Mouse (Mus musculus): Measurements from ENCODE around the gene Polr3h. TPM values are rescaled to one million over a fixed set of nuclear protein-coding genes. Genes with fewer than 3 reads are reported as not detected.

Polr3h gene
- total and polyA plus RNA-seq, 2 experiments from 2014 or later = 49.5 to 77.0 TPM

DNA sequence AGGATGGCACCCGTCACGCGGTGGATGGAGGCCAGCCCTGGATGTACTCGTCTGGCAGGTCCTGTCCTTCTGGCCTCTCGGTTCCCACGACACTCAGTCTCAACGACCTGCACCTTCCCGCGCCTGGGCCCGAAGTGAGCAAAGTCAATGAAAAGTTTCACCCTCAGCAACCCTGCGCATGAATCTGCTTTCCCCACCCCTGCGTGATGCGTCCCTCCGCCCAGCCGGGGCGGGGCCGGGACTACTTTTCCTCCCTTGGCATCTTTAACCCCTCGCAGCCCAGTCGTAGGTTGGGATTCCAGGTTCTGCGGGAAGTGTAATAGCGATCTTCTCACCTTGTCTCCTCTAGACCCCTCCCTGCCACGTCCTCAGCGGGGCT lies 67.9 kb downstream of the Polr3h start:
- ATAC-seq (ENCODE audit: low FRiP score) (peak; percentile 3; the same call in 1 of the 2 replicates), DNase-seq (ENCODE audit: low spot score) (peak; percentile 95)
- peaks cover 4% of the 10 kb centered on the region; the same call in 1 of the 2 replicates for H3K4me1 ChIP-seq (ENCODE audit: insufficient read depth, low read length)
- peak overlapping the region; percentile 61 for H3K9ac ChIP-seq (replicated peaks; ENCODE audit: low read length, poor library complexity, severe bottlenecking)
- peak overlapping the region; percentile 91 for H3K27ac ChIP-seq (ENCODE audit: low read depth, low read length)
- no peaks in the 10 kb centered on the region for H3K9me3 ChIP-seq (ENCODE audit: low read length)
- WGBS = under 1% methylated on average over 23 of the region's 23 CpGs
- no peak for TF ChIP-seq CTCF (IDR thresholded peaks at IDR 0.05)
- peak overlapping the region; percentile 51 for H3K4me3 ChIP-seq (ENCODE audit: low read depth, low read length)
- H3K4me2 ChIP-seq (ENCODE audit: low read depth, low read length, poor library complexity, severe bottlenecking) = peak overlapping the region; percentile 92
- H3K27me3 ChIP-seq (ENCODE audit: insufficient read depth, low read length) = no peaks in the 10 kb centered on the region
- H3K36me3 ChIP-seq (ENCODE audit: insufficient read depth, low read length) = no peaks in the 10 kb centered on the region

DNA sequence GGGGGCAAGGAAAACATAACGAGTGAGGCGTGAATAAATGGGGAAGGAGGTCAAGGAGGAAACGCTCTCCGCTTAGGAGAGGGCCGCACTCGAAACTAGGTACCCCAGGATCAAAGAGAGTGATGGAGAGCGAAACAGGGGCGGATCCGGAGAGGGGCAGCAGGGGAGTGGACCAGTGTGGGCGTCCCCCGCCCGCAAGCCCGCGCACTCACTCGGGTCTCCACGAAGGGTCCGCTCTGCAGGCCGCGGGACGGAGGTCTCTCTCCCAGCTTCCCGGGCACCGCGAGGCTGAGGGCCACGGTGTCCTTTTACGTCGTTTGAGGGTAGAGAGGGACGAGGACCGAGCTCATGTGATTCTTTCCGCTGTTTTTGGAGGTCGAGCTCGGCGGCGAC lies 68.3 kb downstream of the Polr3h start:
- Histone ChIP-seq H3K27ac (ENCODE audit: low read depth, low read length) (peak overlapping the region; percentile 62), H3K27me3 (ENCODE audit: insufficient read depth, low read length) (no peaks in the 10 kb centered on the region), H3K9me3 (ENCODE audit: low read length) (no peaks in the 10 kb centered on the region), H3K4me1 (ENCODE audit: insufficient read depth, low read length) (peaks cover 4% of the 10 kb centered on the region; the same call in 1 of the 2 replicates), H3K36me3 (ENCODE audit: insufficient read depth, low read length) (no peaks in the 10 kb centered on the region), H3K4me3 (ENCODE audit: low read depth, low read length) (peak overlapping the region; percentile 51), H3K4me2 (ENCODE audit: low read depth, low read length, poor library complexity, severe bottlenecking) (peak overlapping the region; percentile 92), H3K9ac (replicated peaks; ENCODE audit: low read length, poor library complexity, severe bottlenecking) (peak overlapping the region; percentile 61)
- ATAC-seq (ENCODE audit: low FRiP score) (0 out of 2 replicates have a peak, but pooled peaks have one; percentile 5), DNase-seq (ENCODE audit: low spot score) (no peak)
- under 1% methylated on average over 33 of the region's 33 CpGs for WGBS
- TF ChIP-seq CTCF (IDR thresholded peaks at IDR 0.05) = no peak

DNA sequence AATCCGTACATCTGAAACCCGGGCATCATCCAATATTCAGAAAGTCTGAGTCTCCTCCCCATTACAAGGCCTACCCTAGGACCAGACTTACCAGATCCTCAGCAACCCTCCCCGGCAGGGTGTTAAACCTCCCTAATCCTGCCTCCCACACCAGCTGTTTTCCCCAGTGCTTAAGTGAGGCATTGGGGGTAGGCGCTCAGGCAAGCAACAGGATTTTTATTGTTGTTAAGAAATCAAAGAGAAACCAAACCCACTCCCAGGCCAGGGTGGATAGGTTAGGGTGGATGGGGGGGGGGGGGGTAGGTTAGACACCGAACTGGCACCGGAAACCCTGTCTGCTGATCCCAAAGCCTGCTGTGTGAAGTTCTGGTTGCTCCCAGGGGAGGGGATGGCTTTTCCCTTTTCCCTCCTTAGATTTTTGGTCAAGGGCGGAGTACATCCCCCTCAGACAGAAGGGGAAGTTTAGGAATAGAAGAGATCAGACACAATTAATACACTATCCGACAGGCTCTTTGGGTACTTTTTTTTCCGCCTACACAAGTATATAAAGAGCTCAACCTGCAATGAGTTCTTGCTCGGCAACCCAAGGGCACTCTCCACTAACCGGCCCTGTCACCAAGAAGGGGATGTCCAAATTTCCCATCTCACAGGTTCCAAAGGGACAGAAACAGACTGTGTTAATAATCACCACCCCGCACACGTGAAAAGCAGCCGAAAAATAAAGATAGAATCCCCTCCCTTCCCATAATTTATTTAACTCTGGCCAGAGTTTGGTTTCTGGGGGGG lies 68.9 kb downstream of the Polr3h start:
- WGBS = 2% methylated on average over 14 of the region's 14 CpGs
- TF ChIP-seq CTCF (IDR thresholded peaks at IDR 0.05) = no peak
- Histone ChIP-seq H3K4me3 (ENCODE audit: low read depth, low read length) (peak overlapping the region; percentile 51), H3K27me3 (ENCODE audit: insufficient read depth, low read length) (no peaks in the 10 kb centered on the region), H3K9me3 (ENCODE audit: low read length) (no peaks in the 10 kb centered on the region), H3K9ac (replicated peaks; ENCODE audit: low read length, poor library complexity, severe bottlenecking) (peak overlapping the region; percentile 61), H3K27ac (ENCODE audit: low read depth, low read length) (peak overlapping the region; percentile 62; the same call in 1 of the 2 replicates), H3K36me3 (ENCODE audit: insufficient read depth, low read length) (no peaks in the 10 kb centered on the region; the same call in 1 of the 2 replicates), H3K4me2 (ENCODE audit: low read depth, low read length, poor library complexity, severe bottlenecking) (peak overlapping the region; percentile 92), H3K4me1 (ENCODE audit: insufficient read depth, low read length) (peaks cover 4% of the 10 kb centered on the region; the same call in 1 of the 2 replicates)
- ATAC-seq (ENCODE audit: low FRiP score) = no peak
- DNase-seq (ENCODE audit: low spot score) = no peak

- WGBS = under 1% methylated on average over 28 of the region's 28 CpGs
- TF ChIP-seq CTCF (IDR thresholded peaks at IDR 0.05) = no peak
- Histone ChIP-seq H3K9ac (replicated peaks; ENCODE audit: low read length, poor library complexity, severe bottlenecking) (peak overlapping the region; percentile 67), H3K4me3 (ENCODE audit: low read depth, low read length) (peak overlapping the region; percentile 51), H3K4me1 (ENCODE audit: insufficient read depth, low read length) (peaks cover 4% of the 10 kb centered on the region; the same call in 1 of the 2 replicates), H3K4me2 (ENCODE audit: low read depth, low read length, poor library complexity, severe bottlenecking) (peak overlapping the region; percentile 92), H3K36me3 (ENCODE audit: insufficient read depth, low read length) (peaks cover 6% of the 10 kb centered on the region), H3K27ac (ENCODE audit: low read depth, low read length) (peak overlapping the region; percentile 62), H3K27me3 (ENCODE audit: insufficient read depth, low read length) (no peaks in the 10 kb centered on the region), H3K9me3 (ENCODE audit: low read length) (no peaks in the 10 kb centered on the region)
- ATAC-seq (ENCODE audit: low FRiP score) = peak; percentile 78
- DNase-seq (ENCODE audit: low spot score) = peak; percentile 97
Measured at GRCm38 (mm10) chr15:81856030-81856790, 69.8 kb downstream of the Polr3h start.

DNA sequence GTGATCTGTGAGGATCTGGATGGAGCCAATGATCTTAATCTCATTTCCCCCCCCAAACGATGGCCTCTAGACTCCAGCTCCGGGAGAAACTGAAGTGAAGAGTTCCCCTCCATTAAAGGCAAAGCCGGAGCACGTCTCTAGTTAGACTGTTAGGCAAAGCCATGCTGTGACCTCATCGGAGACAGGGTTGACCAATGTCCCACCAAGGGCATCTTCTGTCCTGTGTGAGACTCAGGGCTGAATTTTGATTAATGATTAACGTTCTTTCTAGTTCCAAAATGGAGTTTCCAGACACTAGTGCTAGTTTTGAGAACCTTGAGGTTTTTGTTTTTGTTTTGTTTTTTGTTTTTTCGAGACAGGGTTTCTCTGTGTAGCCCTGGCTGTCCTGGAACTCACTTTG lies 73.0 kb downstream of the Polr3h start:
- Histone ChIP-seq H3K4me3 (ENCODE audit: low read depth, low read length) (no peak overlapping the region), H3K4me2 (ENCODE audit: low read depth, low read length, poor library complexity, severe bottlenecking) (no peak overlapping the region), H3K36me3 (ENCODE audit: insufficient read depth, low read length) (peaks cover 27% of the 10 kb centered on the region), H3K9ac (replicated peaks; ENCODE audit: low read length, poor library complexity, severe bottlenecking) (no peak overlapping the region), H3K9me3 (ENCODE audit: low read length) (no peaks in the 10 kb centered on the region), H3K27ac (ENCODE audit: low read depth, low read length) (no peak overlapping the region), H3K27me3 (ENCODE audit: insufficient read depth, low read length) (no peaks in the 10 kb centered on the region), H3K4me1 (ENCODE audit: insufficient read depth, low read length) (no peaks in the 10 kb centered on the region)
- DNase-seq (ENCODE audit: low spot score) (no peak), ATAC-seq (ENCODE audit: low FRiP score) (no peak)
- WGBS = 92% methylated on average over 7 of the region's 7 CpGs
- TF ChIP-seq CTCF (IDR thresholded peaks at IDR 0.05) = no peak
